Mouse (Mus musculus) testis, adult 2 months (tissue): ENCODE results near the gene Nsg2. TPM values are rescaled to one million over a fixed set of nuclear protein-coding genes. Genes with fewer than 3 reads are reported as not detected.

Source experiments
- H3K27ac ChIP-seq: fragments of 200-500 bp; 2 replicates; pipeline ENCODE4 v1.5.1; 2012; ENCODE audit warnings: low read depth, low read length; ENCODE audit not compliant: control insufficient read depth, insufficient read depth
- H3K27me3 ChIP-seq: fragments of 200-500 bp; 2 replicates; pipeline ENCODE4 v1.6.1; 2012; ENCODE audit warnings: mild to moderate bottlenecking, low read length, moderate library complexity; ENCODE audit not compliant: control insufficient read depth, insufficient read depth
- H3K36me3 ChIP-seq: fragments of 200-500 bp; 2 replicates; pipeline ENCODE4 v1.6.1; 2012; ENCODE audit warnings: mild to moderate bottlenecking, low read length; ENCODE audit not compliant: control insufficient read depth, insufficient read depth
- H3K4me1 ChIP-seq: fragments of 200-500 bp; 2 replicates; pipeline ENCODE4 v1.6.1; 2012; ENCODE audit warnings: low read length; ENCODE audit not compliant: control insufficient read depth, insufficient read depth
- H3K4me3 ChIP-seq: fragments of 200-500 bp; 2 replicates; pipeline ENCODE4 v1.5.1; 2012; ENCODE audit warnings: low read depth, mild to moderate bottlenecking, low read length, moderate library complexity, mixed read lengths; ENCODE audit not compliant: control insufficient read depth
- CTCF ChIP-seq: fragments of 200-500 bp; IDR thresholded peaks from 2 replicates; pipeline ENCODE4 v1.5.1; 2012; ENCODE audit warnings: low read depth, mild to moderate bottlenecking, inconsistent platforms, low read length, moderate library complexity; ENCODE audit not compliant: control insufficient read depth, insufficient read depth, insufficient replicate concordance
- POLR2A ChIP-seq: fragments of 200-500 bp; IDR thresholded peaks from 2 replicates; pipeline ENCODE4 v1.6.1; 2012; ENCODE audit warnings: low read depth, mild to moderate bottlenecking, inconsistent platforms, low read length, moderate library complexity; ENCODE audit not compliant: control insufficient read depth
- polyA plus RNA-seq: library from polyadenylated mRNA; depleted of rRNA; stranded (reverse); fragments of >200 nt; gene quantifications from 2 replicates; pipeline ENCODE4 v1.2.3, GENCODE M21; 2012

Nsg2 gene
- polyA plus RNA-seq, 1 experiment, result 0.10 TPM

DNA sequence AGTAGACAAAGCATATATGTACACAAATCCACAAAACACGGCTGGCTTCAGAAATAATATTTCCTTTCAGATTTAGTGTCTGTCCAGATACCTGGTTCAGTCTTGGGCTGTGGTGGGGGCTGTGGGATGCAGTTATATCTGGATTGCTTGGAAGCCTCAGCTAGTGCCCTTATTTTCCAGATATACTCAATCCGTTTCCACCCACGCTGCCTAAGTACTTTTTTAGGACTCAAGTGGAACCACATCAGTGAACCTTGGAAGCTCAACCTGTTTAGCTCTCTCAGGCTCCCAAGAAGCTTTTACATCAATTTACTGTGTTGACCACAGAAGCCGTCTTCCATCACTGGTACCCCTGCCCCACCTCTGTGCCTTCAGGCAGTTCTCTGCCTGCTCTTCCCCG lies 35.6 kb downstream of the Nsg2 start:
- TF ChIP-seq POLR2A, result no peak
- no peak for TF ChIP-seq CTCF

GRCm38 (mm10) chr11:32039656-32040055 lies 39.4 kb downstream of the Nsg2 start:
- Histone ChIP-seq H3K36me3 (no peaks in the 10 kb centered on the region), H3K27ac (no peak overlapping the region), H3K27me3 (no peaks in the 10 kb centered on the region), H3K4me1 (no peaks in the 10 kb centered on the region), H3K4me3 (no peak overlapping the region)
- TF ChIP-seq CTCF (no peak), POLR2A (no peak)

More for the DNA sequence above, 35.6 kb downstream of the Nsg2 start:
- no peak overlapping the region for H3K27ac ChIP-seq
- H3K4me3 ChIP-seq, result no peak overlapping the region
- H3K36me3 ChIP-seq, result no peaks in the 10 kb centered on the region
- no peaks in the 10 kb centered on the region for H3K4me1 ChIP-seq
- no peaks in the 10 kb centered on the region for H3K27me3 ChIP-seq

GRCm38 (mm10) chr11:32057389-32057788 lies 57.1 kb downstream of the Nsg2 start:
- Histone ChIP-seq H3K27me3 (no peaks in the 10 kb centered on the region), H3K4me1 (no peaks in the 10 kb centered on the region; the same call in 1 of the 2 replicates), H3K4me3 (no peak overlapping the region), H3K27ac (no peak overlapping the region), H3K36me3 (no peaks in the 10 kb centered on the region)
- no peak for TF ChIP-seq POLR2A

DNA sequence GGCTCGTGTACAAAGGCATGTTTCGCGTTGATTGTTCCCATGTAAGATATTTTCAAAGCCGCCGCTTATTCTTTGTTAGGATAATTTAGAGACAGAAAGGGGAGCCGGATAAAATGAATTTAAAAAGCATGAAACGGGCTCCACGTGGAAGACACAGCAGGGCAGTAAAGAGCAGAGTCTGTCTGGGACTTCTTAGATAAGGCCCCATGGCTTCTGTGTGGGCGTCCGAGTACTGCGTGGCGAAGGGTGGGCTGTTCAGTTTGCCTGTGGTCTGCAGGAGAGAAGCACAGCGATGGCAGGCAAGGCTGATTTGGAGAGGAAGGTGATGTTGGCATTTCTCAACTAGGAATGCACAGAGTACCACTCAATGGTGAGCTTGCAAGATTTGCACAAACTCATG lies 57.6 kb downstream of the Nsg2 start:
- Histone ChIP-seq H3K4me1 (no peaks in the 10 kb centered on the region; the same call in 1 of the 2 replicates), H3K36me3 (no peaks in the 10 kb centered on the region), H3K27ac (no peak overlapping the region), H3K27me3 (no peaks in the 10 kb centered on the region), H3K4me3 (no peak overlapping the region)
- TF ChIP-seq CTCF, result no peak
- no peak for TF ChIP-seq POLR2A

GRCm38 (mm10) chr11:32061020-32061419 lies 60.8 kb downstream of the Nsg2 start:
- Histone ChIP-seq H3K27ac (no peak overlapping the region), H3K36me3 (no peaks in the 10 kb centered on the region), H3K27me3 (no peaks in the 10 kb centered on the region), H3K4me3 (no peak overlapping the region), H3K4me1 (no peaks in the 10 kb centered on the region; the same call in 1 of the 2 replicates)
- TF ChIP-seq CTCF (no peak), POLR2A (no peak)

GRCm38 (mm10) chr11:32061874-32062273 lies 61.6 kb downstream of the Nsg2 start:
- H3K36me3 ChIP-seq, result no peaks in the 10 kb centered on the region
- no peaks in the 10 kb centered on the region; the same call in 1 of the 2 replicates for H3K4me1 ChIP-seq
- no peak overlapping the region for H3K4me3 ChIP-seq
- no peaks in the 10 kb centered on the region for H3K27me3 ChIP-seq
- H3K27ac ChIP-seq, result no peak overlapping the region
- TF ChIP-seq CTCF, result no peak
- no peak for TF ChIP-seq POLR2A

DNA sequence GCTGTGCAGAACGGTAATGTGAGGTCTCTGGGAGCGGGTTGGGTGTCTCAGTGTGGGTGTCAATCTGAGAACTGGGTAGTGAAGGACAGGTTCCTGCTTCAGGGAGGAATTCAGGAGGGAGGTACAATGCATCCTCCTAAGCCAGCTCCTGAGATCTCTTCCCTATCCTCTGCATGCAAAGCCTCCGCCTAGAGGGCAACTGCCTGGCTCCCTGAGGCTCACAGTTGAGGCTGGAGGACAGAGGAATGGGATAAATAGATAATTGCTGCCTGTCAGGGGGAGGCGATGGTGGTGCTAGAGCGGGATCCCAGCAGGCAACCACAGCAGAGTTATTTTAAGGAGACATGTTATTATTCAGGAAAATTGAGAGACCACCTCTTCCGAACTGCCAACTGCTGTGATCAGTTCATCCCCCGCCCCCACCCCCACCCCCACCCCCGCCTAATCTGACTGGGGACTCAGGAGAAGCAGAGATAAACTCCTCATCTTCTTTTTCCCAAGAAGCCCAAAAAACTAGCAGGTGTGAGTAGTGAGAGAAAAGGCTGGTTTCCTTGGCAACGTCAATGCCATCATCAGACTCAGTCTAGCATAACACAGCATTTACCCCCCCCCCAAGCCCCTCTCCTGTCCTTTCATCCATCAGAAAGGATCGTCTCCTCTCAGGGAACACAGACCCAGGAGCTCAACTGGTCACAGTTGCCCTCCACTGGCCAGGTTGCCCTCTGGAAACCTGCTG lies 63.7 kb downstream of the Nsg2 start:
- H3K27me3 ChIP-seq, result no peaks in the 10 kb centered on the region
- no peaks in the 10 kb centered on the region for H3K4me1 ChIP-seq
- TF ChIP-seq POLR2A (no peak), CTCF (no peak)
- H3K4me3 ChIP-seq, result no peak overlapping the region
- H3K27ac ChIP-seq, result no peak overlapping the region
- no peaks in the 10 kb centered on the region for H3K36me3 ChIP-seq

- Histone ChIP-seq H3K27me3 (no peaks in the 10 kb centered on the region), H3K36me3 (no peaks in the 10 kb centered on the region), H3K27ac (no peak overlapping the region), H3K4me3 (no peak overlapping the region), H3K4me1 (no peaks in the 10 kb centered on the region)
- TF ChIP-seq POLR2A (no peak), CTCF (no peak)
Observed at GRCm38 (mm10) chr11:32064511-32064862, 64.2 kb downstream of the Nsg2 start.
